Mouse (Mus musculus) left cerebral cortex, adult 2 months (tissue): ENCODE measurements at regions not wholly inside any gene's neighbourhood (a gene's known extent, or its start where the extent isn't known, plus 50 kb on each side); places are given as distances from the start of the nearest gene placed in this dataset.
"Not testable (repeated sequence)": the region's sequence is repeated elsewhere in the genome, so short reads cannot be mapped to it uniquely, and the experiment has no call there.

Source experiments
- DNase-seq, 2 experiments: peaks; one replicate each; pipeline ENCODE4 v3.0.0; 2021 to 2022; ENCODE audit warnings: low spot score in 2 of 2, mixed read lengths in 1 of 2; ENCODE audit errors: extremely low spot score in 1 of 2
- H3K27ac ChIP-seq: fragments of 200-600 bp; 2 replicates; pipeline ENCODE4 v1.8.1; 2022
- H3K4me3 ChIP-seq: fragments of 200-600 bp; 2 replicates; pipeline ENCODE4 v1.8.1; 2022
- CTCF ChIP-seq: fragments of 200-600 bp; IDR thresholded peaks from 2 replicates; pipeline ENCODE4 v1.8.1; 2022; ENCODE audit warnings: antibody characterized with exemption, mild to moderate bottlenecking, moderate library complexity
- intact Hi-C: fragments of 180-260 bp; cut with DNase I; formaldehyde crosslinking; loops from one replicate; pipeline ENCODE4 v1.15.1; 2025

DNA sequence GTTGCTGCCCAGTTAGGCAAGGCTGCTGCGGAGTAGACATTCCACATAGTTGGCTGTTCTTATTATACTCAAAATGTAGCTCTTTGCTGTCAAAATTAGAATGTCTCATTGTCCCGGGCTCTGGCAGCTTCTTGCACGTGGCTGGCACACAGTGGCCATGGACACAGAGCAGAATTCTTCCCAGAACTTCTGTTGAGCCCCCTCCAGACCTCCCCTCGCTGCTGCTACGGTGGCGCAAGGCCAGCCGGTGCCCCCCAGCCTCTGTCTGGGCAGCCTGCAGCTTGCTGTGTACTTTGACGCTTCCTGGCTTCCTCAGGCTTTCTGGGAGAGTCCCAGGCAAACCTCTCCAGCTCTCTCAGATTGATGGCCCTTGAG is 138.2 kb upstream of the Ubl3 start:
- intact Hi-C loops = no loop called here
- no peak for DNase-seq
- Histone ChIP-seq H3K27ac (no peak overlapping the region), H3K4me3 (no peak overlapping the region)
- TF ChIP-seq CTCF = no peak

DNA sequence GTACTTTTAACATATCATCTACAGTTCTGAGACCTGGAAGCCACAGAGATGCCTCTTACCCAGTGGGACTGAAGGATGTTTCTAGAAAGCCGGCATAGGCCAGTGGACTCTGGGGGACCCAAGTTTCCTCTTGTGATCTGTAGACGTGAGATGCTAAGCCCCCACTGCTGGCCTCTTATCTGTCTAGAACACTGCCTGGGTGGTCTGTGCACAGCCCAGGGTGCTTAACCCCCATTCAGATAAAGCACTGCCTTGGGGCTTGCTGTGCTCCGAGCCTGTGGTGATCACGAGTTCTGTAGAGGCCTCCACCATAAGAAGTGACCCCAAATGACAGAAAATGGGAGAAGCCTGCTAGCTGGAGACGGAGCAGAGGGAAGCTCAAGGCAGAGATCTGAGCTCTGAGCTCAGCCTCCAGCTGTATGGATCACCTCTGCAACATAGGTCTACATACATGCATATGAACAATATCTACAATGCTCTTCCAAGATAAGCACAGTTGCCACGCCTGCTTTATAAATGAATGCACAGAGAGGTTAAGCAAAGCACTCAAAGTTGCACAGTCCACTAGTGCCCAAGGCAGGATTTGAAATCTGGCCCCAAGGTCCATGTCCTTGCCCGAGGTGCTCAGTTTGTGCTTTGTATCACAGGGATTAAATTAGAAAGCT is 137.7 kb upstream of the Ubl3 start:
- no peak overlapping the region for H3K4me3 ChIP-seq
- intact Hi-C loops = no loop called here
- DNase-seq = no peak
- H3K27ac ChIP-seq = no peak overlapping the region
- TF ChIP-seq CTCF = no peak

DNA sequence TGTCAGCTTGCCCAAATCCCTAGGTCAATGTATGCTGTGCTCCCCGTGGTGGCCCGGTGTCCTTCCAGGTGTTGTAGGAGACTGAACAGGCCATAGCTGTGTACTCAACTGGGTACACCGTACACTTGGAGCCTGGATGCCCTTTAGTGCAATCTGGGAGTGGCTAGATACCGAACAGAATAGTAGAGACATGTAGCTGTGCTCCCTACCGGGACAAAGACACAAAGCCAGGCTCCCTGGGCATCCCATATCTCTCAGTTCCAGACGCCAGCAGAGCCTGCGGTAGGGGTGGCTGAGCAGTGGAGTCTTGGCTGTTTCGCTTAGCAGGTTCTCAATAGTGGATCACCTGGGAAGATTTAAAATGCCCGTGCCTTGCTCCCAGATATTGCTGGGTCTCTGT is 136.7 kb upstream of the Ubl3 start:
- DNase-seq = no peak
- intact Hi-C loops = no loop called here
- H3K27ac ChIP-seq = no peak overlapping the region
- H3K4me3 ChIP-seq = no peak overlapping the region
- TF ChIP-seq CTCF = no peak

DNA sequence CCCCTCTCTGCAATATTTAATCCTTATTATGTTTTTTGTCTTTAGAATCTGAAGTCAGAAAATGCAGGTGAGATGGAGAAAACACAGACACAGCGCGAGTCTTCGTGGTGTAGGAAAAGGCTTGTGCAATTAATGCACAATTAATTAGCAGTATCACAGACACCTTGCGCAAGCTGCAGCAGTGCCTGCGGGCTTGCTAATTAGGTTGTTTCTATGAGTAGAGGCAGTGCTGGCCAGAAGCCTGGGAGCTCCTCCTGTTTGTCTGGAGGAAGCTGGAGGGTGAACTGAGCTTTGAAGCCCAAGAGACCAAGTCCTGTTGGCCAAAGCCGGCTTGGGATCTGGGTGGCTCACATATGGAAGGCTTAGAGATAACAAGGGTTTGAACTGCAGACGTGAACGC is 135.9 kb upstream of the Ubl3 start:
- no peak overlapping the region for H3K4me3 ChIP-seq
- intact Hi-C loops = no loop called here
- no peak for TF ChIP-seq CTCF
- DNase-seq = no peak
- H3K27ac ChIP-seq = no peak overlapping the region

- no peak overlapping the region for H3K27ac ChIP-seq
Measured at GRCm38 (mm10) chr5:148687827-148688226, 135.2 kb upstream of the Ubl3 start.

DNA sequence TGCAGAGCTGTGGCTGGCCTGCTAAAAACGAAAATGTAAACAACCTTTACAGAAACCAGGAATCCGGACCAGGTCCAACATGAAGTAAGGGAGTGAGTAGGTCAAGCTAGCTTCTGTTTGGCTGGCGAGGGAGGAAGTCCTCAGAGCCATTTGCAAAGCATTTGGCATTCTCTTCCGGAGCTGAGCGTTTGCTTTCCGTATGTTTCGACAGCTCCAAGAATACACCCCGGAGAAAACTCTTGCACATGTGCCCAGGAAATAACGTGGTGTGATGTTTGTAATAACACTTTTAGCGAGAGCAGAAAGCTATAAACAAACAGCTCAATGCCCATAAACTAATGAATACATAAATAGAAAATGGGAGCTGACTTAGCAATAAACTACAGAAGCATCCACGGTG is 131.6 kb upstream of the Ubl3 start:
- no peak for TF ChIP-seq CTCF
- H3K4me3 ChIP-seq = no peak overlapping the region

More at GRCm38 (mm10) chr5:148687827-148688226, 135.2 kb upstream of the Ubl3 start:
- H3K4me3 ChIP-seq = no peak overlapping the region
- DNase-seq = no peak
- TF ChIP-seq CTCF = no peak
- intact Hi-C loops = no loop called here

DNA sequence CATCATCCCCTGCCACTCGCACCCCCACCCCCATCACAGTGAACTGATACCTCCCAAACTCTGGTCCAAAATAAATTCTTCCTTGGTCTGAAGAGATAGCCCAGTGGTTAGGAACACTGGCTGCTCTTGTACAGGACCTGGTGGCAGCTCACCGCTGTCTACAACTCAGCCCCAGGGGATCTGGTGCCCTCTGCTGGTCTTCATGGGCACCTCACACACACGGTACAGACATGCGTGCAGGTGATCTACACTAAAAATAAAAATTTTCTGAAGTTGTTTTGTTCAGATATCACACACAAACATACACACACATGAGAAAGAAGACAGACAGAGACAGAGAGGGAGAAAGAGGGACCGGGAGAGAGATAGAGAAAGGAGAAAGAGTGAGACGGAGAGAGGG is 130.0 kb upstream of the Ubl3 start:
- no peak overlapping the region for H3K27ac ChIP-seq
- TF ChIP-seq CTCF = no peak; the same call in 1 of the 2 replicates
- H3K4me3 ChIP-seq = no peak overlapping the region
- DNase-seq = no peak
- intact Hi-C loops = no loop called here

More for the DNA sequence above, 131.6 kb upstream of the Ubl3 start:
- intact Hi-C loops = no loop called here
- no peak overlapping the region for H3K27ac ChIP-seq
- DNase-seq = no peak

DNA sequence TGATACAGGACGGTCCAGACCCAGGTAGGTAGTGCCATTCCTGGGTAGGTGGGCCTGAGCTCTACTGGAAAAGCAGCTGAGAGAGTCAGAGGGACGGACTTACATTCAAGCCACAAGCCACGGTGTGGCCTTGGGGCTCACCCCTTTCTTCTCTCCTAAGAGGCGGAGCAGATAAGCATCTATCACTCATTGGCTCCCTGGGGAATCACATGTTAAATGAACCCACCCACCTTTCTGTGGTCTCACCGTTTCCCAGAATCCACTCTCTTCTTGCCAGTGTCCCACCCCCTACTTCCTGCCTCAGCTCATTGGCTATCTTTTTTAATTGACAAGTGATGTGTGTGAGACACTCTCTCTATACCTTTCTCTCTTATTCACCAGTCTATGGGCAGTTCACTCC is 127.8 kb upstream of the Ubl3 start:
- Histone ChIP-seq H3K4me3 (no peak overlapping the region), H3K27ac (no peak overlapping the region)
- intact Hi-C loops = no loop called here
- no peak for DNase-seq
- no peak for TF ChIP-seq CTCF

GRCm38 (mm10) chr5:148679586-148679985 is 127.0 kb upstream of the Ubl3 start:
- no peak for DNase-seq
- intact Hi-C loops = no loop called here

GRCm38 (mm10) chr5:148678285-148678937 is 125.8 kb upstream of the Ubl3 start:
- DNase-seq, H3K4me3 ChIP-seq, H3K27ac ChIP-seq, intact Hi-C loops: not testable (repeated sequence)

More at GRCm38 (mm10) chr5:148679586-148679985, 127.0 kb upstream of the Ubl3 start:
- no peak for TF ChIP-seq CTCF
- Histone ChIP-seq H3K4me3 (no peak overlapping the region), H3K27ac (no peak overlapping the region)

DNA sequence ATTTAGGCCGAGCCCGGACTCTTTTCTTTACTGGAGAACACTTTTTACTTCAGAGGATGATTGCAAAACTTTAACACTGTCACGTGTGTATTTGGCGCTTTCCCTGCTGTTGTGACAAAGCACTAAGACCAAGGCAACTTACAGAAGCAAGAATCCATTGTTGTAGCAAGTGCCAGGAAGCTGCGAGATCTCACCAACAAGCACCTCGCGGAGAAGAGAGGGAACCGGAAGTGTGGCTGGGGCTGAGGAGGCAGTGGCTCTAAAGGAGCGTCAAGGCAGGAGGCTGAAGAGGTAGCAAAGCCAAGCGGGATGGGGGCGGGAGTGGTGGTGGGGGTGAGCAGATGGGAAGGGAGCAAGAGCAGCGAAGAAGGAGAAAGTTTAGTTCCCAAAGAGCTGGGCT is 121.7 kb upstream of the Ubl3 start:
- intact Hi-C loops = no loop called here
- DNase-seq = no peak
- TF ChIP-seq CTCF = no peak
- Histone ChIP-seq H3K27ac (no peak overlapping the region), H3K4me3 (no peak overlapping the region)

GRCm38 (mm10) chr5:148662281-148662741 is 109.7 kb upstream of the Ubl3 start:
- no peak for TF ChIP-seq CTCF
- intact Hi-C loops = no loop called here
- H3K27ac ChIP-seq = no peak overlapping the region
- H3K4me3 ChIP-seq = peak overlapping the region; percentile 15; the same call in 1 of the 2 replicates
- DNase-seq = peak; percentile 32 to 33

DNA sequence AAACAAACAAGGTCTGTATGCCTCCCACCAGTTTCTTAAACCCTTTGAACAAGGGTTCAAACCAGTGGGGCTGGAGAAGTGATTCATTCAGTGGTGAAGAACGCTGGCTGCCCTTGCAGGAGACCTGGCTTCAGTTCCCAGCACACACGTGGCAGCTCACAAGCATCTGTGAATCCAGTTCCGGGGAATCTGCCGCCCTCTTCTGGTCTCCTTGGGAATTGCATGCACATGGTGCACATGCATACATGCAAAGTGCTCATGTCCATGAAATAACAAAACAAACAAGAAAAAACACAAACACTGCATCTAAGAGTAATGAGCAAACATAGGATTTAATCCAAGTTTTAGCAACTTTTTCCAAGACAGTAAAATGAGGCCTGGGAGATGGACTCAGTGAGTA is 108.5 kb upstream of the Ubl3 start:
- no peak overlapping the region for H3K27ac ChIP-seq
- no peak overlapping the region for H3K4me3 ChIP-seq
- TF ChIP-seq CTCF = peak; percentile 35
- intact Hi-C loops = no loop called here
- DNase-seq = no peak
